Mouse (Mus musculus) heart, postnatal 10 days (tissue): ENCODE measurements around the gene Ovgp1. TPM values are rescaled to one million over a fixed set of nuclear protein-coding genes. Genes with fewer than 3 reads are reported as not detected.
A peak's percentile ranks its signal among the peaks of the same experiment; 100 is the strongest.
"Not testable (repeated sequence)": the region's sequence is repeated elsewhere in the genome, so short reads cannot be mapped to it uniquely, and the experiment has no call there.

Experiments
- DNase-seq, 2 experiments: peaks; one replicate each; pipeline ENCODE4 v3.0.0; 2021
- intact Hi-C: fragments of 180-260 bp; cut with DNase I; formaldehyde crosslinking; loops from one replicate; pipeline ENCODE4 v1.15.1; 2025
- total RNA-seq, 2 experiments: library from RNA; stranded (reverse); gene quantifications; 2 replicates each; pipeline ENCODE4 v1.2.3; 2021

Gene Ovgp1
- total RNA-seq, 2 experiments from 2014 or later: 0.15 to 0.24 TPM

DNA sequence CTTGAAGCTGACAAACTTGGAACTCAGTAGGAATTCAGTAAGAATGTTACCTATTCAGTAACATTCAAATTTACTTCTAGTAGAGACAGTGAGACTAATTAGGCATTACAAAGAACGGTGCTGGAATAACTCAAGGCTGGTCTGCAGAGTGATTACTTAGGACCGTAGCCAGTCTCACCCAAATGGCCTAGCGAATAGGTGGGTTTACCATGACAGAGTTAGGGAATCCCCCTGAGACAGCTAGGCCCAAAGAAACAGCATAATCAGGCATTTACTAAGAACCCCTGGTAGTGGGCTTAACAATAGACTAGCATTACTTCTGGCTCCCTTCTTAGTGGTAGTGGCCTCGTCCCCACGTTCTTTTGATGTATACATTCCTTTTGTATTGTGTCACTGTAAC is 16.1 kb downstream of the Ovgp1 start:
- intact Hi-C loops: loop anchor here (5.0 kb wide), 1 partner anchor 888 kb away; no protein-coding TSS in a partner anchor
- DNase-seq: not testable (repeated sequence)

- DNase-seq: peak; percentile 59 to 79
- intact Hi-C loops: loop anchor here (1.0 to 5.0 kb wide), 2 partner anchors 457 to 886 kb away; no protein-coding TSS in a partner anchor
Measured at GRCm38 (mm10) chr3:105991653-105992283, 18.3 kb downstream of the Ovgp1 start.

DNA sequence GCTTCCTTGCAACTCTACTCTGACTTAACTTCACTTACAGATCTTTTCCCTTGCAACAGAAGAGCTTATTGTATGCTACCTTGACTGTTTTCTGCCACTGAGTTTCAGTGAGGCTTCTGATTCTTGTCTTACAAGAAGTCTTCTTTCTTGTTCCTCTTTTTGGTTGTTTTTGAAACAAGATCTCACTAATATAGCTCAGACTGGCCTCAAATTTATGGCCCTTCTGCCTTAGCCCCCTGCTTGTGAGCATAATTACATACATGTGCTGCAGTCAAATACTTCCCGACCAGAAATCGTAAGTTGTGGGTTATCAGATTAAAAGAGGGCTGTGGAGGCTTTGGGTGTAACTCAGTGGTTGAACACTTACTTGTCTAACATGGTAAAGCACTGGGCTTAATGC is 21.2 kb downstream of the Ovgp1 start:
- no peak for DNase-seq
- intact Hi-C loops: loop anchor here (5.0 kb wide), 1 partner anchor 883 kb away; no protein-coding TSS in a partner anchor

DNA sequence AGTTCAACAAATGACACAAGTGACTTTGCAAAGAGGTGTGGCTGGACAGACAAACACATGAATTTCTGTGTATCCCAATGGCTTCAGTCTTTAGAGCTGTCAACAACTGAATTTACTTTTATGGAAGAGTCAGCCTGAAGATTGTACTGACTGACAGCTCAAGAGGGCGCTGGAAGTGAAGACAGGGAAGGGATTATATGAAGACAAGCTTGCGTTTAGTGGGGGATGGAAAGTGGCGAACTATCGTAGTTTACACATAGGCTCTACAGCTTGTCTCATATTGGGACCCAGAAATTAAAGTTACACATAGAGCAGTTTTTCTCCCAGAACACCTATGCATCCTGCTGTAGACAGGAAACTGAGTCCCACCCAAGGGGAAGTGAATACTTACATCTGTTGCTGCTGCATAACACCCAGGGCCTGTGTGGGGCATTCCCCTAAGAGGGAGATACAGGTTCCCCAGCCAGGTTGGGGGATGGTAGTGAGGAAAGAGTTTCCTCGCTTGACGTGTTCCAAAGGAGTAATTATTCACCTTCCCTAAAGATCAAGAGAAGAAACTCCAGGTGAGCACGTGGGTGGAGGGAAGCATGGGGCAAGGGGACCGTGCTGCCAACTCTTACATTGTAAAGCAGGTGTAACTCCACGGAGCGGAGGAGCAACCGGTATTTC is 27.3 kb downstream of the Ovgp1 start:
- intact Hi-C loops: no loop called here
- no peak for DNase-seq

DNA sequence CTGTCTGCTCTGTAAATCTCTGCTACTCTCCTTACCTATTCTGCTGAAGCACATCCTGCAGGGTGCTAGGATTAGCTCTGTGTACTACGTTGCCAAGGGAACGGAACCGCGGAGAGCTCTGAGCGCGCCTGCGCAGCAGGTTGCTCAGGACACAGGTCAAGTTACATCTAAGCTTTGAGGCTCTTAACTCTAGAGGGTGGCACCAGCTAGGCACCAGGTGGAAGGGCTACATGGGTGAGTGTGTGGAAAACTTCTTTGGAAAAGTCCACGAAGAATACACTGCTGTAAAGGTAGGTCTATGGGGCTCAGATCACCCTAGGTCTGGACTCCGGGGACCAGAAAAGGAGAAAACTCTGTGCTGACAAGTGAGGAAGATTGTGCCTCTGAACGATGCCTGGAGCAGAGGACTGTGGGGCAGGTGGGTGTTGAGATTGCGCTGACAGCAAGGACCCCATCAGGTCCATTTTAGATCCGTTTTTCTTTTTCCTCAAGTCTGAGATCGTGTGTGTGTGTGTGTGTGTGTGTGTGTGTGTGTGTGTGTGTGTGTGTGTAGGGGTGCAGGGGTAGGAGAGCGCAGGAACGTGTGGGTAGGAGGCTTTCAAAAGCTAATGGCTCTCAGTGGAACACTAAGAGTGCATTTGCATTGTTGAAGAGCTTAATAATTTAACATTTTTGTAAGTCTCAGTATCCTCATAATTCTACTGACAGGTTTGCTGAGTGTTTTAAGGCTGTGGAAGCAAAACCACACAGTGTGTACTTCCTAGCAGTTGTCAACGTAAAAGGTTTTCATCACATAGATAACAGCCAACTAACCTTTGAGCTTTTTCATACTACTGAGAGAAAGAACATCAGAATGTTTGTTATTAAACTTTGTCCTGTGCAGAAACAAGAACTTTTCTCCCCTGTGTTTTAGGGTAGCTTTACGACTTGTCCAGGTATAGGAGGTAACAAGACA is 28.2 kb downstream of the Ovgp1 start:
- DNase-seq: peak; percentile 1 to 9

DNA sequence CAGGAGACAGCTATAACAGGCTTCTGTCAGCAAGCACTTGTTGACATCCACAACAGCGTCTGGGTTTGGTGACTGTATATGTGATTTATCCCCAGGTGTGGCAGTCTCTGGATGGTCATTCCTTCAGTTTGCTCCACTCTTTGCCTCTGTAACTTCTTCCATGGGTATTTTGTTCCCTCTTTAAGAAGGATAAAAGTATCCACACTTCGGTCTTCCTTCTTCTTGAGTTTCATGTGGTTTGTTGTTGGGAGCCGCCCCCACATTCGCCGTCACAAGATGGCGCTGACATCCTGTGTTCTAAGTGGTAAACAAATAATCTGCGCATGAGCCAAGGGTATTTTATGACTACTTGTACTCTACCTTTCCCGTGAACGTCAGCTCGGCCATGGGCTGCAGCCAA is 29.8 kb downstream of the Ovgp1 start:
- DNase-seq, intact Hi-C loops: not testable (repeated sequence)

More for the DNA sequence above, 28.2 kb downstream of the Ovgp1 start:
- intact Hi-C loops: no loop called here

- no peak for DNase-seq
- intact Hi-C loops: no loop called here
Measured at GRCm38 (mm10) chr3:106014546-106014945, 41.0 kb downstream of the Ovgp1 start, which contains the start of gene Pifo. Gene Pifo, minus strand, starts transcription at chr3:106014646.

DNA sequence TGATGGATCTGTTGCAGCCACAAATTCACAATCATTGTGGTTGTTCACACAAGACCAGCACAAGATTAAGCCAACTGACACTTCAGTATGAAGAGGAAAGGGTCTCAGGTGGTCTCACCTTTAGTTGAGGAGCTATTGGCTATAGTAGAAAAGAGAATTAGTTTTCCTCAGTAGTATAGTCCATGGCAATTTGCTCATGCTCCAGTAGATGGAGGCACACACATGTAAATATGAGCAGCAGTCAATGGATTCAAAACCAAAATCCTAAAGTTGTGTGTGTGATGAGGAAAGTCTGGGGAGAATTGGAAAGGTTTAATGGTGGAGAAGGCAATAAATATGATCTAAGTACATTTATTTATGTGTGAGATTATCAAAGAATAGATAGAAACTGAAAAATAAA is 48.3 kb downstream of the Ovgp1 start:
- intact Hi-C loops: loop anchor here (2.0 to 5.0 kb wide), 2 partner anchors 425 to 859 kb away; no protein-coding TSS in a partner anchor
- peak in 1 of 2 experiments; percentile 2 for DNase-seq

DNA sequence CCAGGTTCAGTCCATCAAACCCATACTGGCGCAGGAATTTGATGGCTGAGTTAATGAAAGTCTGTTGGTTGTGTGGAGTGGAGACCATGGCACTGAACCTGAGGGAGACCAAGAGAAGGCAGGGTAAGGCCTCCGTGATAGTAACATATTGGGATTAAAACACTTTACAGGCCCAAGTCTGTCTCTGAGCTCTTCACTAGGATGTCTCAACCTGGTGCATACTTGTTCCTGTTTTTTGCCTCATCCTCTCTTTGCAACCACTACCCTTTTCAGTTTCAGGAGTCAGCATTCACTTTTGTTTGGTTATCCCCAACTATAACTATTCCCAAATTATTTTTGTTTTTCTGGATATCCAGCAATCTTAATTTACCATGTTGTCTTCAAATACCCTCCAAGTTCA is 50.6 kb downstream of the Ovgp1 start:
- no peak for DNase-seq
- intact Hi-C loops: loop anchor here (5.0 kb wide), 1 partner anchor 423 kb away; no protein-coding TSS in a partner anchor

DNA sequence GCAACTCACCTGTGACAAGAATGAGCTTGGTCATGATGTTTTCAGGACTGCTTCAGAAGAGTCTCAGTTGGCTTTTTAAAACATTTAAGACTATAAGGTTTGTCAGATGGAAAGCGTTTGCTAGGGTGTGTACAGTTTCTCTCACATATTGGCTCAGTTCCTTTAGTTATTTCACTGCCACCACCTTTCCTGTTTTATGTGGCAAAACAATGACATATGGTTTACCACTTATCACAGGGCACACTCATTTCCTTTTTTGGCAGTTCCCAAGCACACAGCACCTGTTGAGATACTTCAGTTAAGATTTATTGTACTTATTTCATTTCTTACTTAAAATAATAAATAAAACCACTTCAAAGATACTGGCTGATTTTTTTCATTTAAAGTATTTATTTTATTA is 59.3 kb downstream of the Ovgp1 start, which contains the start of gene Chil5:
Gene Chil5 (minus strand): TSS at position 34 of the 400 bp plus-strand sequence.
- intact Hi-C loops: no loop called here
- no peak for DNase-seq

Other genes starting within 250 kb of the Ovgp1 start
- gene Rap1a, start 172.4 kb upstream of the Ovgp1 start, total RNA-seq: 100 to 1,000 TPM; 127 to 130 TPM
- gene Adora3, start 102.9 kb upstream of the Ovgp1 start, total RNA-seq: under 1 TPM in 1 of 2 experiments, not detected in 1; 0.26 TPM
- gene Tmigd3, start 102.8 kb upstream of the Ovgp1 start, total RNA-seq: not detected
- gene I830077J02Rik, start 41.0 kb upstream of the Ovgp1 start, total RNA-seq: 1 to 10 TPM in 1 of 2 experiments, under 1 TPM in 1; 0.69 to 1.3 TPM
- 10 to 100 TPM; 47.7 to 54.4 TPM for gene Wdr77, start 14.3 kb upstream of the Ovgp1 start, total RNA-seq
- gene Atp5f1, start 13.6 kb upstream of the Ovgp1 start, total RNA-seq: 100 to 1,000 TPM; 916 to 930 TPM
- not detected for gene Pifo, start 40.9 kb downstream of the Ovgp1 start, total RNA-seq
- gene Chil5, start 59.1 kb downstream of the Ovgp1 start, total RNA-seq: not detected
- gene Chia1, start 139.5 kb downstream of the Ovgp1 start, total RNA-seq: not detected
- gene Chil3, start 193.9 kb downstream of the Ovgp1 start, total RNA-seq: not detected
- gene Chil4, start 245.8 kb downstream of the Ovgp1 start, total RNA-seq: not detected